Mouse (Mus musculus) C2C12 (cell line): ENCODE measurements around the gene Gm5800.

Experiments used
- CEBPB ChIP-seq: IDR thresholded peaks from one replicate; pipeline ENCODE4 v1.6.1; 2011; ENCODE audit warnings: low read depth, mild to moderate bottlenecking, control low read depth, moderate library complexity
- CTCF ChIP-seq: IDR thresholded peaks from one replicate; pipeline ENCODE4 v1.5.1; 2011; ENCODE audit not compliant: control insufficient read depth, insufficient read depth, insufficient read length
- FOSL1 ChIP-seq: IDR thresholded peaks from one replicate; pipeline ENCODE4 v1.8.0; 2011; ENCODE audit warnings: mild to moderate bottlenecking, low read length; ENCODE audit not compliant: poor library complexity, insufficient read depth, severe bottlenecking
- MAX ChIP-seq: IDR thresholded peaks from one replicate; pipeline ENCODE4 v1.6.1; 2011; ENCODE audit warnings: mild to moderate bottlenecking, control low read depth
- MYOD1 ChIP-seq: IDR thresholded peaks from one replicate; pipeline ENCODE4 v1.6.1; 2011; ENCODE audit warnings: low read depth; ENCODE audit not compliant: control insufficient read depth, insufficient read length
- MYOG ChIP-seq: IDR thresholded peaks from one replicate; pipeline ENCODE4 v1.6.1; 2011; ENCODE audit not compliant: control insufficient read depth, insufficient read length; ENCODE audit errors: extremely low read depth
- USF1 ChIP-seq: IDR thresholded peaks from one replicate; pipeline ENCODE4 v1.6.1; 2011; ENCODE audit warnings: low read depth, mild to moderate bottlenecking, control low read depth, moderate library complexity

DNA sequence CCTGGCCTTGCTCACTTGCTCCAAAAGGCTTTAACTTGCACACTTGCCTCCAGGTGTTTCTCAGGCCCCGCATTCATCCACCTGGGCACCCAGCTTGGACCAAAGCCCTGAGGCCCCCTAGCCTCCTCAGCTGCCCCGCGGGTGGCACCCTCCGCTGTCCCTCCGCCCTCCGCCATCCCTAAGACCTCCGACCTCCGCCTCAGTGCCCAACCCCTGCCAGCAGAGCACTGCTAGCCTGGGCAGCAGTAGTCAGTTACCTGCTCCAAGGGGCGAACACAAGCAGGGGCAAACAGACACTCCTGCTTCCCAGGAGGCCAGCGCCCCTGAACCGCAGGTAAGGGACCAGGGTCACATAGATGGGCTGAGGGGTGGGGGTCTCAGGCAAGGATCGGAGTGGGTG is 21.0 kb upstream of the Gm5800 start:
- TF ChIP-seq FOSL1 (no peak), CTCF (no peak), MYOD1 (no peak), USF1 (no peak), CEBPB (no peak), MAX (no peak), MYOG (no peak)
